Mouse (Mus musculus): ENCODE results near the gene Vstm4. TPM values are rescaled to one million over a fixed set of nuclear protein-coding genes. Genes with fewer than 3 reads are reported as not detected.

Vstm4 gene
- polyA plus RNA-seq, 1 experiment from 2014 or later = 52.5 TPM

- Histone ChIP-seq H3K9me3 (ENCODE audit: low read depth, low read length) (no peaks in the 10 kb centered on the region), H3K9ac (no peak overlapping the region), H3K27ac (ENCODE audit: low read depth) (no peak overlapping the region), H3K36me3 (ENCODE audit: insufficient read depth) (no peaks in the 10 kb centered on the region), H3K4me3 (ENCODE audit: low read depth, low read length) (no peak overlapping the region), H3K4me1 (ENCODE audit: insufficient read depth) (peaks cover 3% of the 10 kb centered on the region; the same call in 1 of the 2 replicates), H3K27me3 (ENCODE audit: insufficient read depth, low read length) (no peaks in the 10 kb centered on the region), H3K4me2 (no peak overlapping the region)
- no peak for DNase-seq
- ATAC-seq (ENCODE audit: insufficient read depth) = no peak
- 78% methylated on average over 5 of the region's 5 CpGs for WGBS
- TF ChIP-seq CTCF (IDR thresholded peaks at IDR 0.05; ENCODE audit: low read depth) = no peak
These were observed 23.8 kb downstream of the Vstm4 start for GRCm38 (mm10) chr14:32880332-32880731.

GRCm38 (mm10) chr14:32881693-32882092 is 25.1 kb downstream of the Vstm4 start:
- Histone ChIP-seq H3K4me1 (ENCODE audit: insufficient read depth) (peaks cover 3% of the 10 kb centered on the region; the same call in 1 of the 2 replicates), H3K27me3 (ENCODE audit: insufficient read depth, low read length) (no peaks in the 10 kb centered on the region), H3K9ac (no peak overlapping the region), H3K4me2 (no peak overlapping the region), H3K36me3 (ENCODE audit: insufficient read depth) (no peaks in the 10 kb centered on the region), H3K4me3 (ENCODE audit: low read depth, low read length) (no peak overlapping the region), H3K9me3 (ENCODE audit: low read depth, low read length) (no peaks in the 10 kb centered on the region), H3K27ac (ENCODE audit: low read depth) (no peak overlapping the region; the same call in 1 of the 2 replicates)
- TF ChIP-seq CTCF (IDR thresholded peaks at IDR 0.05; ENCODE audit: low read depth) = no peak
- ATAC-seq (ENCODE audit: insufficient read depth) = peak; percentile 65; the same call in 1 of the 2 replicates
- peak; percentile 43 for DNase-seq
- 39% methylated on average over 1 of the region's 1 CpGs for WGBS

DNA sequence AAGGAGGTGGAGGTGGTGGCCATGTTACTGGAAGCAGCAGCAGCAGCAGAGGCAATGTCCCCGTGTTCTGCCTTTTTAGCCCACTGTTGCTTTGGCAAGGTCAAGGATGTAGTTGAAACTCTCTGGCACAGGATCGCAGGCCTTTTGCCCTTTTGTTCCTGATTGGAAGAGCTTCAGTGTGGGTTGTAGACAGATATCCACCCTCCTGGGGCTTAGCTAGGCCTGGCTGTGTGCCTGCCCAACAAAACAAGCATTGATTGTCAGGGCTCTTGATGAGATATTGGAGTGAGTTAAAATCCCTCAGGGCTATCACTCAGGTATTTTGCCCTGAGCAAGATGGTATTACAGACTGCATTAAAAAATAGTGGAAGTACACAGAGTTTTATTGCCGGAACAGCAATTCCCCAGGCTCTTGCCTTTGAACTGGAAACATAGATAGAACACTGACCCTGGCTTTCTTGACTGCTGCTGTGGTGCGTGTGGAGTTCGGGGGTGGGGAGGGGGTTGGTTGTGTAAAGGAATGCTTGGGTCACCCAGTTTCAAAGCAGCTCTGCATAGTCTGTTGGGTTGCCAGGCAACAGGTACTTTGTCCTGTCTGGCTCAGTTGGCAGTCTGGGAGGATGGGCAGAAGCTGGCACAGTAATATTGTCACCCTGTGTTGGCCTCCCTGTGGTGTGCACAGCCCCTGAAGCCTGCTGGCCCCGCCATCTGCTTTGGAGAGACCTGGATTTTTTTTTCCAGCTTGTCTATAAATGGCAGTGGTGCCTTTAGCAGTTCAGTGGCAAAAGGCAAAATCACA is 32.5 kb downstream of the Vstm4 start:
- no peak for TF ChIP-seq CTCF (IDR thresholded peaks at IDR 0.05; ENCODE audit: low read depth)
- 40% methylated on average over 6 of the region's 6 CpGs for WGBS
- ATAC-seq (ENCODE audit: insufficient read depth) (no peak; the same call in 1 of the 2 replicates), DNase-seq (no peak)
- H3K4me2 ChIP-seq = no peak overlapping the region
- no peak overlapping the region for H3K9ac ChIP-seq
- H3K4me1 ChIP-seq (ENCODE audit: insufficient read depth) = 0 out of 2 replicates have a peak, but pooled peaks cover under 1% of the 10 kb centered on the region
- H3K27me3 ChIP-seq (ENCODE audit: insufficient read depth, low read length) = no peaks in the 10 kb centered on the region
- no peak overlapping the region for H3K4me3 ChIP-seq (ENCODE audit: low read depth, low read length)
- no peak overlapping the region for H3K27ac ChIP-seq (ENCODE audit: low read depth)
- no peaks in the 10 kb centered on the region for H3K9me3 ChIP-seq (ENCODE audit: low read depth, low read length)
- H3K36me3 ChIP-seq (ENCODE audit: insufficient read depth) = peaks cover 10% of the 10 kb centered on the region; the same call in 1 of the 2 replicates

DNA sequence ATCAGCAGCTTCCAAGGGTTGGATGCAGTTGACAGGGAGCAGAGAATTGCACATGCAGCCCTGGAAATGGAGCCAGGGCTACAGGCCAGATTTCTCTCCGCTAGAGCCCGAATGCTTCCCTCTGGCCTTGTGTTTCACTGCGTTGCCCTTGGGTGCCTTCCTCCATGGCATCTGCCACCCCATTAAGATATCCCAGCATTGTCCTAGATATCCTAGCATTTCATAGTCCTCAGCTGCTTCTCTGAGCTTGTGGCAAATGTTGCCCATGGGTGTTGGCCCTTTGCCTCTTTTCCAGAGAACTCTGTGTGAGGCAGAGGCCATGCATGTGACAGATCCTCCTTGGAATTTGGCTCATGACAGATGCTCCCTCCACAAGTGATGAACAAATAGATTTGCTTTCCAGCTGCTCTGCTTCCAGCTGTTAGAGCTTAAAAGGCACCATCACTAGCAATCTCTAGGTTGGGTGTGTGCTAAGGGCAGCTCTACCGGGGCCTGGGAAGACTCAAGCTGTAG is 37.8 kb downstream of the Vstm4 start:
- Histone ChIP-seq H3K4me3 (ENCODE audit: low read depth, low read length) (no peak overlapping the region), H3K36me3 (ENCODE audit: insufficient read depth) (peaks cover 13% of the 10 kb centered on the region; the same call in 1 of the 2 replicates), H3K4me2 (no peak overlapping the region), H3K9ac (no peak overlapping the region), H3K9me3 (ENCODE audit: low read depth, low read length) (no peaks in the 10 kb centered on the region), H3K27me3 (ENCODE audit: insufficient read depth, low read length) (no peaks in the 10 kb centered on the region), H3K4me1 (ENCODE audit: insufficient read depth) (0 out of 2 replicates have a peak, but pooled peaks cover 4% of the 10 kb centered on the region), H3K27ac (ENCODE audit: low read depth) (peak overlapping the region; percentile 43; the same call in 1 of the 2 replicates)
- ATAC-seq (ENCODE audit: insufficient read depth) (peak; percentile 74), DNase-seq (peak; percentile 76)
- WGBS = 62% methylated on average over 4 of the region's 4 CpGs
- no peak for TF ChIP-seq CTCF (IDR thresholded peaks at IDR 0.05; ENCODE audit: low read depth)

DNA sequence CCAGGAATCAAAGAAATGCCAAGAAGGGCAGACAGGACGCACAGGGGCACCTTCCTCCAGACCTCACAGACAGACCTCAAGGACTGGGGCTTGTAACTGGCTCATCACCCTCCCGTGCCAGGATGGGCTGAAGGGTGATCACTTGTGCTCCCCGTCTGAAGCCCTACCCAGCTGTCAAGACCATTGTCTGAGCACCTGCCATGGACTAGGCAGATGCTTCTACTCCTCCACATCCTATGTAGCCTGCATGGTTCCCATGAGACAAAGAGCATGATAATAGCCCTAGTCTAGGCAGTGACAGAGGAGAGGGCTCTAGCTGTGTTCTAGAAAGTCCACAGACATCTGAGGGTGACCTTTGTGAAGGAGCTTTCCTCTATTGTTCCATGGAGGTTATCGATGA is 38.3 kb downstream of the Vstm4 start:
- ATAC-seq (ENCODE audit: insufficient read depth) = 0 out of 2 replicates have a peak, but pooled peaks have one; percentile 3

GRCm38 (mm10) chr14:32896896-32897295 is 40.3 kb downstream of the Vstm4 start:
- Histone ChIP-seq H3K27ac (ENCODE audit: low read depth) (no peak overlapping the region), H3K27me3 (ENCODE audit: insufficient read depth, low read length) (no peaks in the 10 kb centered on the region), H3K36me3 (ENCODE audit: insufficient read depth) (peaks cover 13% of the 10 kb centered on the region; the same call in 1 of the 2 replicates), H3K4me2 (no peak overlapping the region), H3K4me1 (ENCODE audit: insufficient read depth) (0 out of 2 replicates have a peak, but pooled peaks cover 4% of the 10 kb centered on the region), H3K9me3 (ENCODE audit: low read depth, low read length) (no peaks in the 10 kb centered on the region), H3K9ac (no peak overlapping the region), H3K4me3 (ENCODE audit: low read depth, low read length) (no peak overlapping the region)
- DNase-seq = peak; percentile 58
- no peak for TF ChIP-seq CTCF (IDR thresholded peaks at IDR 0.05; ENCODE audit: low read depth)
- WGBS = 87% methylated on average over 2 of the region's 2 CpGs
- ATAC-seq (ENCODE audit: insufficient read depth) = no peak

More for the DNA sequence above, 38.3 kb downstream of the Vstm4 start:
- Histone ChIP-seq H3K27ac (ENCODE audit: low read depth) (no peak overlapping the region), H3K9ac (no peak overlapping the region), H3K4me2 (no peak overlapping the region), H3K4me3 (ENCODE audit: low read depth, low read length) (no peak overlapping the region), H3K36me3 (ENCODE audit: insufficient read depth) (peaks cover 13% of the 10 kb centered on the region; the same call in 1 of the 2 replicates), H3K9me3 (ENCODE audit: low read depth, low read length) (no peaks in the 10 kb centered on the region), H3K4me1 (ENCODE audit: insufficient read depth) (0 out of 2 replicates have a peak, but pooled peaks cover 4% of the 10 kb centered on the region), H3K27me3 (ENCODE audit: insufficient read depth, low read length) (no peaks in the 10 kb centered on the region)
- TF ChIP-seq CTCF (IDR thresholded peaks at IDR 0.05; ENCODE audit: low read depth) = no peak
- WGBS = 77% methylated on average over 4 of the region's 4 CpGs
- DNase-seq = no peak

DNA sequence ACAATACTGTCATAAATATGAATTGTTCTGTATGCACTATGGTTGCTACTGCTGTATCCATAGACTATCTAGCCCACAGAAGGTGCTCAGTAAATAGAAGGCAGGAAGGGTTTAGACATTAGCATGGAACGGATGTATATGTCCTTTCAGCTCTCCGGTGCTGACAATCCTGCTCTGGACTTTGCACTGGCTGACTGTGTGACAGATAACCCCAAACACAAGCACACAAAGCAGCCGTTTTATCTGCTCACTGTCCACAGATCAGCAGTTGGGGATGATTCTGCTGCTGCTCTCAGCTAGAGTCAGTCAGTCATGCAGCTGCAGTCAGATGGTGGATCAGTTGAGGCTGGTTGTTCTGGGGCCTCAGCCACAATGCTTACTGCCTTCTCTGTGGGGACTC is 46.6 kb downstream of the Vstm4 start:
- Histone ChIP-seq H3K9ac (no peak overlapping the region), H3K36me3 (ENCODE audit: insufficient read depth) (no peaks in the 10 kb centered on the region), H3K4me1 (ENCODE audit: insufficient read depth) (no peaks in the 10 kb centered on the region), H3K9me3 (ENCODE audit: low read depth, low read length) (no peaks in the 10 kb centered on the region), H3K4me2 (no peak overlapping the region), H3K27ac (ENCODE audit: low read depth) (no peak overlapping the region), H3K27me3 (ENCODE audit: insufficient read depth, low read length) (no peaks in the 10 kb centered on the region), H3K4me3 (ENCODE audit: low read depth, low read length) (no peak overlapping the region)
- DNase-seq (no peak), ATAC-seq (ENCODE audit: insufficient read depth) (no peak)
- 56% methylated on average over 3 of the region's 3 CpGs for WGBS
- TF ChIP-seq CTCF (IDR thresholded peaks at IDR 0.05; ENCODE audit: low read depth) = no peak

All from lung, embryonic 14.5 days (tissue).